Comparison of ENCODE assay signal across 18 mouse cellular contexts in genomic region chr4:46906036-46906691, GRCm38 (mm10).
DNase-seq lines count a peak whose midpoint lies in the region; ATAC-seq and TF ChIP-seq lines count a peak whose summit lies in the region.
"Had no signal": no experiment of that assay in that cellular context is flagged by ENCODE, and none has a peak within 500 bp of the region (broad histone marks: within the 10 kb centered on the region; RNA-seq: fewer than 3 reads in every experiment).

No protein-coding gene starts in this region.

- H3K27me3 ChIP-seq in neural tube, embryonic 15.5 days (replicated peaks), result no peaks in the 10 kb centered on the region
- no peaks in the 10 kb centered on the region for H3K27me3 ChIP-seq in liver, embryonic 12.5 days (replicated peaks)
- H3K27me3 ChIP-seq in liver, embryonic 16.5 days (ENCODE audit: control insufficient read depth, insufficient read depth, low read depth, low read length), result no peaks in the 10 kb centered on the region
- no peaks in the 10 kb centered on the region for H3K27me3 ChIP-seq in cerebellum, adult 2 months (ENCODE audit: control insufficient read depth, insufficient read depth, low read length)
- H3K27me3 ChIP-seq: embryonic facial prominence, embryonic 12.5 days; forebrain, embryonic 12.5 days had no signal

- no peak for ATAC-seq in neural tube, embryonic 15.5 days (ENCODE audit: low FRiP score)
- peak; percentile 65 for ATAC-seq in liver, embryonic 12.5 days
- peak; percentile 40 for ATAC-seq in liver, embryonic 16.5 days (ENCODE audit: low read depth)
- ATAC-seq in monocyte, adult 5-6 weeks (replicated peaks; ENCODE audit: insufficient number of reproducible peaks, low FRiP score, low TSS enrichment, poor library complexity, severe bottlenecking), result no peak
- ATAC-seq: forebrain, embryonic 16.5 days had no signal

- H3K4me2 ChIP-seq in neural tube, embryonic 15.5 days, result no peak overlapping the region
- H3K4me2 ChIP-seq in liver, embryonic 12.5 days, result no peak overlapping the region
- no peak overlapping the region for H3K4me2 ChIP-seq in liver, embryonic 16.5 days (ENCODE audit: low read depth, low read length)
- H3K4me2 ChIP-seq: embryonic facial prominence, embryonic 12.5 days; forebrain, embryonic 12.5 days; heart, embryonic 12.5 days; hindbrain, embryonic 14.5 days had no signal

- no peak for DNase-seq in neural tube, embryonic 10.5 days (ENCODE audit: extremely low spot score, low spot score)
- no peak for DNase-seq in cerebellum, adult 2 months
- no peak for DNase-seq in thymus, adult 18-20 months
- DNase-seq: adrenal gland, adult 2 months; adrenal gland, postnatal 25 days; cerebellum, adult 8-10 months; cerebellum, postnatal 14 days; gastrocnemius, postnatal 14 days had no signal

- 85% methylated on average over 3 of the region's 3 CpGs for WGBS in neural tube, embryonic 15.5 days
- WGBS in liver, embryonic 12.5 days (ENCODE audit: insufficient replicate concordance), result 40% methylated on average over 3 of the region's 3 CpGs
- 36% methylated on average over 3 of the region's 3 CpGs for WGBS in liver, embryonic 16.5 days (ENCODE audit: insufficient replicate concordance)
- 86% methylated on average over 3 of the region's 3 CpGs for WGBS in cerebellum, adult 2 months

- no peak for TF ChIP-seq POLR2A in cerebellum, adult 2 months (IDR thresholded peaks at IDR 0.05; ENCODE audit: borderline replicate concordance, insufficient read depth, low read length)

- H3K36me3 ChIP-seq in neural tube, embryonic 15.5 days, result no peaks in the 10 kb centered on the region
- no peaks in the 10 kb centered on the region for H3K36me3 ChIP-seq in liver, embryonic 12.5 days
- H3K36me3 ChIP-seq in liver, embryonic 16.5 days (ENCODE audit: control insufficient read depth, insufficient read depth), result no peaks in the 10 kb centered on the region
- H3K36me3 ChIP-seq: embryonic facial prominence, embryonic 12.5 days; forebrain, embryonic 12.5 days; heart, embryonic 12.5 days; hindbrain, embryonic 10.5 days had no signal

- 0 out of 2 replicates have a peak overlapping the region, but pooled peaks have one; percentile 2 for H3K27ac ChIP-seq in neural tube, embryonic 15.5 days (replicated peaks)
- H3K27ac ChIP-seq in liver, embryonic 12.5 days, result peak overlapping the region; percentile 4; the same call in 1 of the 2 replicates
- no peak overlapping the region for H3K27ac ChIP-seq in liver, embryonic 16.5 days (ENCODE audit: low read length)
- no peak overlapping the region for H3K27ac ChIP-seq in cerebellum, adult 2 months (ENCODE audit: insufficient read depth, low read length)
- H3K27ac ChIP-seq: embryonic facial prominence, embryonic 12.5 days; forebrain, embryonic 12.5 days; hindbrain, embryonic 10.5 days; hindbrain, embryonic 14.5 days had no signal

- H3K9me3 ChIP-seq in neural tube, embryonic 15.5 days (replicated peaks), result 0 out of 2 replicates have a peak, but pooled peaks cover 2% of the 10 kb centered on the region
- peaks cover 4% of the 10 kb centered on the region; the same call in 1 of the 2 replicates for H3K9me3 ChIP-seq in liver, embryonic 12.5 days (replicated peaks)
- 0 out of 2 replicates have a peak, but pooled peaks cover 3% of the 10 kb centered on the region for H3K9me3 ChIP-seq in liver, embryonic 16.5 days (replicated peaks; ENCODE audit: control insufficient read depth, low read length)
- H3K9me3 ChIP-seq: embryonic facial prominence, embryonic 12.5 days; forebrain, embryonic 12.5 days had no signal

- no peak overlapping the region for H3K4me3 ChIP-seq in neural tube, embryonic 15.5 days (replicated peaks)
- no peak overlapping the region for H3K4me3 ChIP-seq in liver, embryonic 12.5 days
- H3K4me3 ChIP-seq in liver, embryonic 16.5 days (ENCODE audit: low read depth, low read length), result no peak overlapping the region
- no peak overlapping the region for H3K4me3 ChIP-seq in cerebellum, adult 2 months (replicated peaks; ENCODE audit: insufficient read depth, low read depth, low read length)
- H3K4me3 ChIP-seq: embryonic facial prominence, embryonic 12.5 days; forebrain, embryonic 12.5 days; heart, embryonic 12.5 days; hindbrain, embryonic 10.5 days had no signal

- TF ChIP-seq CTCF in cerebellum, adult 2 months (IDR thresholded peaks at IDR 0.05; ENCODE audit: borderline replicate concordance, insufficient read depth, low read depth, low read length), result no peak

- H3K4me1 ChIP-seq in neural tube, embryonic 15.5 days, result peaks cover 30% of the 10 kb centered on the region
- peaks cover 48% of the 10 kb centered on the region for H3K4me1 ChIP-seq in liver, embryonic 12.5 days
- peaks cover 44% of the 10 kb centered on the region for H3K4me1 ChIP-seq in liver, embryonic 16.5 days (ENCODE audit: control insufficient read depth, low read depth, low read length)
- H3K4me1 ChIP-seq in cerebellum, adult 2 months (ENCODE audit: control insufficient read depth, insufficient read depth, low read length), result peaks cover 6% of the 10 kb centered on the region; the same call in 1 of the 2 replicates
- H3K4me1 ChIP-seq: embryonic facial prominence, embryonic 12.5 days; forebrain, embryonic 12.5 days; hindbrain, embryonic 10.5 days had no signal

- no peak overlapping the region for H3K9ac ChIP-seq in neural tube, embryonic 15.5 days (replicated peaks)
- H3K9ac ChIP-seq in liver, embryonic 12.5 days, result no peak overlapping the region
- no peak overlapping the region for H3K9ac ChIP-seq in liver, embryonic 16.5 days (ENCODE audit: low read depth, low read length)
- H3K9ac ChIP-seq: embryonic facial prominence, embryonic 12.5 days; forebrain, embryonic 12.5 days; heart, embryonic 12.5 days; hindbrain, embryonic 14.5 days had no signal

Comparison
In these comparisons a context has a peak if more than half of its experiments do, and no peak if none do; other contexts are left out.
1. H3K27ac ChIP-seq: peak in neural tube, embryonic 15.5 days (single experiment) and liver, embryonic 12.5 days (single experiment); none in liver, embryonic 16.5 days (single experiment) and cerebellum, adult 2 months (single experiment).
2. ATAC-seq: peak in liver, embryonic 12.5 days (single experiment) and liver, embryonic 16.5 days (single experiment); none in neural tube, embryonic 15.5 days (single experiment) and monocyte, adult 5-6 weeks (single experiment).